Mouse (Mus musculus): ENCODE measurements around the gene Zfp451. TPM values are rescaled to one million over a fixed set of nuclear protein-coding genes. Genes with fewer than 3 reads are reported as not detected.

Gene Zfp451
- polyA plus RNA-seq, 1 experiment from 2014 or later: 49.2 TPM

Other genes starting within 250 kb of the Zfp451 start
- 40.3 and 40.5 TPM in 2 replicates for gene Prim2, start 144.8 kb downstream of the Zfp451 start, polyA plus RNA-seq (2016; fragmentation: Nextera tagmentation; extraction: Ambion mirVana)
- 29.3 and 32.2 TPM in 2 replicates for gene Rab23, start 94.7 kb downstream of the Zfp451 start, polyA plus RNA-seq (2016; fragmentation: Nextera tagmentation; extraction: Ambion mirVana)
- gene Bag2, start 56.8 kb downstream of the Zfp451 start, polyA plus RNA-seq (2016; fragmentation: Nextera tagmentation; extraction: Ambion mirVana): 20.6 and 21.7 TPM in 2 replicates
- 3.1 and 4.3 TPM in 2 replicates for gene Bend6, start 93.2 kb upstream of the Zfp451 start, polyA plus RNA-seq (2016; fragmentation: Nextera tagmentation; extraction: Ambion mirVana)
- gene Dst, start 93.6 kb upstream of the Zfp451 start, polyA plus RNA-seq (2016; fragmentation: Nextera tagmentation; extraction: Ambion mirVana): 38.4 and 41.4 TPM in 2 replicates

Measured in midbrain, embryonic 12.5 days (tissue).